Mouse (Mus musculus) brown adipose tissue, adult 24 weeks (tissue): Measurements from ENCODE around the gene Ift122. TPM values are rescaled to one million over a fixed set of nuclear protein-coding genes. Genes with fewer than 3 reads are reported as not detected.

Experiments
- polyA plus RNA-seq: library from polyadenylated mRNA; stranded (reverse); fragments of >200 nt; gene quantifications from 2 replicates; pipeline ENCODE4 v1.2.4, GENCODE M21; 2012; ENCODE audit not compliant: missing spikeins, insufficient read depth, insufficient read length

The Ift122 gene
- polyA plus RNA-seq, 1 experiment, result 3.7 TPM

Other genes with a start within 250 kb of the Ift122 start
- 70.3 and 114 TPM in 2 replicates for gene Raf1, start 176.8 kb upstream of the Ift122 start, polyA plus RNA-seq
- gene Tmem40, start 91.1 kb upstream of the Ift122 start, polyA plus RNA-seq, result not detected in 2 replicates
- gene Cand2, start 78.9 kb upstream of the Ift122 start, polyA plus RNA-seq, result 0.44 and 0.46 TPM in 2 replicates
- gene Rpl32, start 44.7 kb upstream of the Ift122 start, polyA plus RNA-seq, result 1,120 and 1,124 TPM in 2 replicates
- gene Efcab12, start 15.1 kb upstream of the Ift122 start, polyA plus RNA-seq, result 0.46 TPM in 1 of 2 replicates, not detected in the other
- 0.48 and 1.0 TPM in 2 replicates for gene Mbd4, start 99 bp upstream of the Ift122 start, polyA plus RNA-seq
- gene Rho, start 78.3 kb downstream of the Ift122 start, polyA plus RNA-seq, result not detected in 2 replicates
- not detected in 2 replicates for gene H1foo, start 91.5 kb downstream of the Ift122 start, polyA plus RNA-seq
- gene Plxnd1, start 141.5 kb downstream of the Ift122 start, polyA plus RNA-seq, result 20.2 and 24.0 TPM in 2 replicates